Mouse (Mus musculus) cortical plate, adult 2 months (tissue): ENCODE data around the gene Mdn1.

Experiments
- CTCF ChIP-seq: fragments of 200-500 bp; IDR thresholded peaks from 2 replicates; pipeline ENCODE4 v1.5.1; 2011; ENCODE audit warnings: mild to moderate bottlenecking, control low read depth, low read length; ENCODE audit not compliant: insufficient read depth; ENCODE audit errors: extremely low read depth
- POLR2A ChIP-seq: fragments of 200-500 bp; IDR thresholded peaks from 2 replicates; pipeline ENCODE4 v1.6.1; 2011; ENCODE audit warnings: mild to moderate bottlenecking, low read length, control low read depth; ENCODE audit not compliant: insufficient read depth; ENCODE audit errors: extremely low read depth

- TF ChIP-seq CTCF, result no peak
- no peak for TF ChIP-seq POLR2A
These were observed 111.1 kb downstream of the Mdn1 start for GRCm38 (mm10) chr4:32768046-32768445.
